Mouse (Mus musculus): ENCODE measurements around the gene Lamb3. TPM values are rescaled to one million over a fixed set of nuclear protein-coding genes. Genes with fewer than 3 reads are reported as not detected.

The Lamb3 gene
- polyA plus RNA-seq, 1 experiment from 2014 or later = 0.85 TPM

DNA sequence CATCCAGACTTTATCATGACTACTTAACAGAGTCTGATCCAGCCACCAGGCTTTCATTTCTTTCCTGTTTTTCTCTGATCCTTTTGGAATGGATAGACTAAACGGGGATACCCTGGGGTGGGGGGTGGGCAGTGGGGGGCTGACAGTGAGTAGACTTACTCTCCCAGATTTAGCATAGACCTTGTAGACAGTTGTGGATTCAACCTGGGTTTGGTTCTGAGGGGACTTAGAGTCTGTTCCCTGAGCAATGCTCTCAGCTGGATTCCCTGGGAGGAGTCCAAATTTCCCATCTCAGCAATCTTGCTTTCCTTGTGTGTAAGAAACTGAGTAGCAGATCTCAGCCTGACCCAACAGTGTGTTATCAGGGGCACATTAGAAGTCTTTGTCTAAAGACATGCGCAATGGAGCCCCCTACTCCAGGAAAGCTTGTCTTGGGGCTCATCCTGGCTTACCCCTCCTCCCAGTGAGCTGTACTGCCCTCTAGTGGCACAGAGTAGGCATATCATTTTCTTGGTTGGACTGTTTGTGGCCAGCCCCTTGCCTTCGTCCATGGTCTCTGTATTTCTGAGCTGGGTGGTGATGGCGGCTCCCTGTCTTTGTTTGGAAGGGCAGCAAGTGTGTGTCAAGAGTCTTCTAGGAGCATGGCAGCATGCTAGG is 169.1 kb downstream of the Lamb3 start:
- Histone ChIP-seq H3K27me3 (replicated peaks; ENCODE audit: control insufficient read depth, insufficient read depth, low read length) (no peaks in the 10 kb centered on the region), H3K4me2 (ENCODE audit: low read length) (no peak overlapping the region), H3K9me3 (replicated peaks; ENCODE audit: control insufficient read depth, low read length) (no peaks in the 10 kb centered on the region), H3K4me3 (ENCODE audit: low read depth, low read length) (no peak overlapping the region), H3K36me3 (ENCODE audit: control insufficient read depth, insufficient read depth, low read length) (no peaks in the 10 kb centered on the region), H3K27ac (ENCODE audit: low read depth, low read length) (no peak overlapping the region), H3K4me1 (ENCODE audit: control insufficient read depth, insufficient read depth, low read length) (peaks cover 8% of the 10 kb centered on the region; the same call in 1 of the 2 replicates), H3K9ac (ENCODE audit: low read length) (no peak overlapping the region)
- 27% methylated on average over 4 of the region's 4 CpGs for WGBS
- ATAC-seq (peak; percentile 73), DNase-seq (ENCODE audit: low spot score) (peak; percentile 85)

DNA sequence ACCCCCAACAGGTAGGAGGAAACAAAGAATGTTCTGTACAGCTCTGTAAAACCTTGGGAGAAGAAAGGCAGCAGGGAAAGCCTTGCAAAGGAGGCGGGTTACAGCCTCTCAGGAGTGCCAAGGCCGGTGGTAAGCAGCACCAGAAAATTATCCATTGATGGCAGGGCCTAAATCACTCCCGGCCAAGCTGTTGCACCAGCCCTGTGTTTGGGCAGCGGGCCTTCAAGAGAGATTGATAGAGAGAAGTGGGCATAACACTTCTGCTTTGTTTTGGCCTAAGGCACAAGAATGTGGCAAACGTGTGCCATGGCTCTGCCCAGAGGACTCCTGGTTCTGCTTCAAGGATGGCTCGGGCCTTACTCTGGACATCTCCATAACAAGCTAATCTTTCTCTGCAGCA is 172.1 kb downstream of the Lamb3 start:
- peaks cover 17% of the 10 kb centered on the region; the same call in 1 of the 2 replicates for H3K4me1 ChIP-seq (ENCODE audit: control insufficient read depth, insufficient read depth, low read length)
- H3K9ac ChIP-seq (ENCODE audit: low read length) = no peak overlapping the region
- 64% methylated on average over 6 of the region's 6 CpGs for WGBS
- H3K4me2 ChIP-seq (ENCODE audit: low read length) = no peak overlapping the region
- no peaks in the 10 kb centered on the region for H3K27me3 ChIP-seq (replicated peaks; ENCODE audit: control insufficient read depth, insufficient read depth, low read length)
- H3K36me3 ChIP-seq (ENCODE audit: control insufficient read depth, insufficient read depth, low read length) = no peaks in the 10 kb centered on the region
- no peaks in the 10 kb centered on the region for H3K9me3 ChIP-seq (replicated peaks; ENCODE audit: control insufficient read depth, low read length)
- no peak for ATAC-seq
- H3K27ac ChIP-seq (ENCODE audit: low read depth, low read length) = no peak overlapping the region
- no peak for DNase-seq (ENCODE audit: low spot score)
- no peak overlapping the region for H3K4me3 ChIP-seq (ENCODE audit: low read depth, low read length)

DNA sequence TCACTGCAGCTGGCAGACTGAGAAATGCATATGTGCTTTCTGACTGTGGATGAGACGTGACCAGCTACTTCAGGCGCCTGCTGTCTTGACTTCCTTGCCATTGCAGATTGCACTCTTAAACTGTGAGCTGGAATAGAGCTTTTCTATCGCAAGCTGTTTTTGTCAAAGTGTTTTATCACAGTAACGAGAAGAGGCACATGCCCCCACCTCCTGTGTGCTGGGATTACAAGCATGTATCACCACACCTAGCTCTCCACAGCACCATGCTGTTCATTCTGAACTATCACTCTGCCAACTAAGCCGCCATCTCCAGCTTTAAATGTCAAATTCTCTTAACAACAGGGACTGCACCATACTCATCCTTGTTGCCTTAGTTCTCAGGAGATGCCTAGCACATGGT is 173.4 kb downstream of the Lamb3 start:
- Histone ChIP-seq H3K27ac (ENCODE audit: low read depth, low read length) (no peak overlapping the region), H3K36me3 (ENCODE audit: control insufficient read depth, insufficient read depth, low read length) (no peaks in the 10 kb centered on the region), H3K4me2 (ENCODE audit: low read length) (no peak overlapping the region), H3K9me3 (replicated peaks; ENCODE audit: control insufficient read depth, low read length) (no peaks in the 10 kb centered on the region), H3K4me3 (ENCODE audit: low read depth, low read length) (no peak overlapping the region), H3K27me3 (replicated peaks; ENCODE audit: control insufficient read depth, insufficient read depth, low read length) (no peaks in the 10 kb centered on the region), H3K9ac (ENCODE audit: low read length) (no peak overlapping the region), H3K4me1 (ENCODE audit: control insufficient read depth, insufficient read depth, low read length) (peaks cover 17% of the 10 kb centered on the region; the same call in 1 of the 2 replicates)
- WGBS = 76% methylated on average over 5 of the region's 5 CpGs
- no peak for DNase-seq (ENCODE audit: low spot score)
- ATAC-seq = no peak

DNA sequence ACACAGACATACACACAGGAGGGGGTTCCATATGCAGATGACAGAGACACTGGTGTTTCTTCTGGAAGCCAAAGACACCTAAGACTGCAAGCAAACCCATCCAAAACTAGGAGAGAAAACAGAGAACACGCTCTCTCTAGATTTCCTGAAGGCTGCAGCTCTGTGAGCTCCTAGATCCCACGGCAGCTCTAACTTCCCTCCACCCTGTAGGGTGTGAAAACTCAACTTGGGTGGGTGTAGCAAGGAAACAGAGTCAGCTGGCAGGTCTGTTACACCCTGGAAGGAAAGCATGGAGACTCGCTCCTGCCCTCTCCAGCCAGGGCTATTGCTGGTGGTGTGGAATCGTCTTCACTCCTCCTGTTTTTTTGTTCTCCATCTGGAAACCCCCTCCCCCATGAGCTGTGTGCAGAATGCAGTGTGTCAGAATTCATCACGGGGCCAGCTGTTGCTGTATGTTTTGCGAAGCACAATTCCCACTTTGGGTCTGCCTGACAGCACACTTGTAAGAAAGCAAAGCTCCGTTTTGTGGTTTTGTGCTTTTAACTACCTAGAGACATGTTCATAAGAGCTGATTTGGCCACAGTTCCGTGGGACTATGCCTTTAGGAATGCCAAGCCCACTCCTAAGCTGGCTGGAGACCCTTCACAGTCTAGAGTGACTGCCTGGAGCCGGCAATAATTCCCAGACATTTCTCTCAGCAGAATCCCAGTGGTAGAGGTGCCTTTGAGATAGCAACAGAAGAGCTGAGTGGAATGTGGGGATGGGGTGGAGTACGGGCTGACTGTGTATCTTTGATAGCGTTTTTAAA is 174.3 kb downstream of the Lamb3 start:
- peaks cover 23% of the 10 kb centered on the region for H3K4me1 ChIP-seq (ENCODE audit: control insufficient read depth, insufficient read depth, low read length)
- no peak overlapping the region for H3K4me3 ChIP-seq (ENCODE audit: low read depth, low read length)
- H3K4me2 ChIP-seq (ENCODE audit: low read length) = peak overlapping the region; percentile 44
- ATAC-seq = no peak
- 28% methylated on average over 11 of the region's 11 CpGs for WGBS
- H3K9ac ChIP-seq (ENCODE audit: low read length) = peak overlapping the region; percentile 6; the same call in 1 of the 2 replicates
- no peaks in the 10 kb centered on the region for H3K36me3 ChIP-seq (ENCODE audit: control insufficient read depth, insufficient read depth, low read length)
- no peaks in the 10 kb centered on the region for H3K9me3 ChIP-seq (replicated peaks; ENCODE audit: control insufficient read depth, low read length)
- peak; percentile 52 for DNase-seq (ENCODE audit: low spot score)
- H3K27ac ChIP-seq (ENCODE audit: low read depth, low read length) = 0 out of 2 replicates have a peak overlapping the region, but pooled peaks have one; percentile 3
- no peaks in the 10 kb centered on the region for H3K27me3 ChIP-seq (replicated peaks; ENCODE audit: control insufficient read depth, insufficient read depth, low read length)

DNA sequence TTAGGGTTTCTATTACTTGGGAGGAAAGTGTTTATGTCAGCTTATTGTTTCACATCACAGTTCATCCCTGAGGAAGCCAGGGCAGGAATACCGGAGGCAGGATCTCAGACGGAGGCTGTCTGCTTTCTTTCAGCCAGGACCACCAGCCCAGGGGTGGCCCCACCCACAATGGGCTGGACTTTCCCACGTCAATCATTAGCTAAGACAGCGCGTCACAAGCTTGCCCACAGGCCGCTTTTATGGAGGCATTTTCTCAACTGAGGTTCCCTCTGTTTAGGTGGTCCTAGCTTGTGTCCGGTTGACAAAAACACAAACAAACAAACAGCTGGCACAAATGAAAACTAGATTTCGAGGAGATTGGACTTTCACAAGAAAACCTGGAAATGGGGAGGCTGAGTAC is 174.9 kb downstream of the Lamb3 start:
- ATAC-seq = peak; percentile 70
- no peak overlapping the region for H3K27ac ChIP-seq (ENCODE audit: low read depth, low read length)

DNA sequence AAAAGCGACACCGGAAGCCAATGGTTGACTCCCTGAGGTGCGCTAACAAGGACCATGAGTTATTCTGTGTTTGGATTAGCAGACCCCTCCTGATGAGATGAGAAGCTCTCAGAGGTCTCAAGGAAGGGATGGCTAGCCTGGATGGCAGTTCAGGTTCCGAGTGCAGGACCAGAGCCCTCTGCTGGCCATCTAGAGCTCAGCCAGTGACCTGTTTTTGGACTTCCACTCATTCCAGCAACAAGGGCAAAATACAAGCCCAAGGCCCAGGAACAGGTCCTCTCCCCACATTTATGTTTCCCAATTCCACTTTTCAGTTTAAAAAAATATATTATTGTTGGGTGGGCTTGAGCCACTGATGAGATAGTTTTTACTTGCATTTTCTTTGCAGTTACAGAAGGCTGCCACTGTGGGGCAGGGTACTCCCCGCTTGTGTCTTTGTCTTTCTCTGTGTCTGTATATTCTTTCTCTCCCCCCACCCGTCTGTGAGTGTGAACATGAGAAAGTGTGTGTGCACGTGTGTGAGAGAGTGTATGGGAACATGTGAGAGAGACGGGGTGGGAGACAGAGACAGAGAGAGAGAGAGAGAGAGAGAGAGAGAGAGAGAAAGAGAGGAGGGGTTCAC is 175.5 kb downstream of the Lamb3 start:
- H3K27ac ChIP-seq (ENCODE audit: low read depth, low read length) = no peak overlapping the region

More for the DNA sequence above, 174.9 kb downstream of the Lamb3 start:
- peak overlapping the region; percentile 6; the same call in 1 of the 2 replicates for H3K9ac ChIP-seq (ENCODE audit: low read length)
- H3K9me3 ChIP-seq (replicated peaks; ENCODE audit: control insufficient read depth, low read length) = no peaks in the 10 kb centered on the region
- 2% methylated on average over 8 of the region's 8 CpGs for WGBS
- no peak overlapping the region for H3K4me3 ChIP-seq (ENCODE audit: low read depth, low read length)
- H3K4me2 ChIP-seq (ENCODE audit: low read length) = peak overlapping the region; percentile 44
- H3K27me3 ChIP-seq (replicated peaks; ENCODE audit: control insufficient read depth, insufficient read depth, low read length) = no peaks in the 10 kb centered on the region
- H3K36me3 ChIP-seq (ENCODE audit: control insufficient read depth, insufficient read depth, low read length) = no peaks in the 10 kb centered on the region
- peak; percentile 69 for DNase-seq (ENCODE audit: low spot score)
- H3K4me1 ChIP-seq (ENCODE audit: control insufficient read depth, insufficient read depth, low read length) = peaks cover 23% of the 10 kb centered on the region

DNA sequence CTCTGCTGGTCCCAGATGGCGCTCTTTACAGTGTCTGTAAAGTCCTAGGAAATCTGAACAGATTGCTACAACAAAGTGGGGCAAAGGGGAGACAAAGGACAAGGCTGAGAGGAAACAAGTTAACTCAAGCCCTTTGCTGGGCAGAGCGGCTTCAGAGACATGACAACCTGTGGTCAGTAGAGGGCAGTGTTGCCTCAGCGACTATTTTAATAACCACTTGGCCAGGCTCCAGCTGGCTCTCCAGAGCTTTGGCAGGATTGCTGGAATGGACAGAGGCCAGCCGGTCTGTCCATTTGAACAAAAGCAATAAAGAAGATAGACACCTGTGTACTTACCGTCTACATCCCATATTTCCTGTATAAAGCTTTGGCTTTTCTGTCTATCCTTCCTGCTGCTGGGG is 178.6 kb downstream of the Lamb3 start:
- Histone ChIP-seq H3K4me1 (ENCODE audit: control insufficient read depth, insufficient read depth, low read length) (peaks cover 30% of the 10 kb centered on the region), H3K27ac (ENCODE audit: low read depth, low read length) (peak overlapping the region; percentile 59), H3K9ac (ENCODE audit: low read length) (peak overlapping the region; percentile 1; the same call in 1 of the 2 replicates)

More for the DNA sequence above, 175.5 kb downstream of the Lamb3 start:
- DNase-seq (ENCODE audit: low spot score) = peak; percentile 69
- no peaks in the 10 kb centered on the region for H3K36me3 ChIP-seq (ENCODE audit: control insufficient read depth, insufficient read depth, low read length)
- H3K9ac ChIP-seq (ENCODE audit: low read length) = no peak overlapping the region
- H3K27me3 ChIP-seq (replicated peaks; ENCODE audit: control insufficient read depth, insufficient read depth, low read length) = no peaks in the 10 kb centered on the region
- H3K4me3 ChIP-seq (ENCODE audit: low read depth, low read length) = no peak overlapping the region
- no peaks in the 10 kb centered on the region for H3K9me3 ChIP-seq (replicated peaks; ENCODE audit: control insufficient read depth, low read length)
- peaks cover 23% of the 10 kb centered on the region for H3K4me1 ChIP-seq (ENCODE audit: control insufficient read depth, insufficient read depth, low read length)
- peak overlapping the region; percentile 44 for H3K4me2 ChIP-seq (ENCODE audit: low read length)
- ATAC-seq = peak; percentile 42
- WGBS = 8% methylated on average over 8 of the region's 8 CpGs

DNA sequence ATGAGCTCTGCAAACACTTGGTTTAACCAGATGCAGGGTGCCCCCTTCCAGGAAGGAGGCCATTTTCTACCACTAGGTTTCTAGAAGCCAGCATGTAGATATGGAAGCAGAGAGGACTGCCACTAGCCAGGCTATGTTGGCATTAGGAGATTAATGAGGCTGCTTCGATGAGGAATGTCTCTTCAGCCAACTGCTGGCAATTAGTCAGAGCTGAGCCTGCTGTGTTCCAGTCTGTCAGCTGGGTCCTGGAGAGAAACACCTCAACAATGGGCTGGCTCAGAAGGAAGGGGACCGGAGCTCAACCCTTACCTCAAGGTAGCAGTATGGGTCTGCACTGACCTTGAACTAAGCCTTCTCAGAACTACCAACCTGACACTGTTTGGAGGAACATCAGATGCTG is 179.7 kb downstream of the Lamb3 start:
- no peak for ATAC-seq
- Histone ChIP-seq H3K4me1 (ENCODE audit: control insufficient read depth, insufficient read depth, low read length) (peaks cover 21% of the 10 kb centered on the region), H3K4me3 (ENCODE audit: low read depth, low read length) (no peak overlapping the region), H3K27ac (ENCODE audit: low read depth, low read length) (no peak overlapping the region), H3K9ac (ENCODE audit: low read length) (no peak overlapping the region), H3K36me3 (ENCODE audit: control insufficient read depth, insufficient read depth, low read length) (no peaks in the 10 kb centered on the region), H3K4me2 (ENCODE audit: low read length) (no peak overlapping the region), H3K27me3 (replicated peaks; ENCODE audit: control insufficient read depth, insufficient read depth, low read length) (no peaks in the 10 kb centered on the region), H3K9me3 (replicated peaks; ENCODE audit: control insufficient read depth, low read length) (no peaks in the 10 kb centered on the region)
- 45% methylated on average over 2 of the region's 2 CpGs for WGBS
- no peak for DNase-seq (ENCODE audit: low spot score)

More for the DNA sequence above, 178.6 kb downstream of the Lamb3 start:
- Histone ChIP-seq H3K36me3 (ENCODE audit: control insufficient read depth, insufficient read depth, low read length) (no peaks in the 10 kb centered on the region), H3K4me2 (ENCODE audit: low read length) (no peak overlapping the region), H3K4me3 (ENCODE audit: low read depth, low read length) (no peak overlapping the region), H3K9me3 (replicated peaks; ENCODE audit: control insufficient read depth, low read length) (no peaks in the 10 kb centered on the region), H3K27me3 (replicated peaks; ENCODE audit: control insufficient read depth, insufficient read depth, low read length) (no peaks in the 10 kb centered on the region)
- 0% methylated on average over 5 of the region's 5 CpGs for WGBS
- DNase-seq (ENCODE audit: low spot score) = peak; percentile 90
- ATAC-seq = peak; percentile 43

All from forebrain, embryonic 14.5 days (tissue).